Mouse (Mus musculus) c-Kit-positive CD71-negative TER-119-negative erythroid progenitor cells, embryonic 14.5 days (primary cell): ENCODE measurements at regions not wholly inside any gene's neighbourhood (a gene's known extent, or its start where the extent isn't known, plus 50 kb on each side); places are given as distances from the start of the nearest gene placed in this dataset.

Experiments used
- DNase-seq: peaks from one replicate; pipeline ENCODE4 v3.0.0-alpha.2; 2013; ENCODE audit warnings: low read depth

- DNase-seq: no peak
Measured at GRCm38 (mm10) chr3:101162536-101163159, 52.6 kb upstream of the Ptgfrn start.

GRCm38 (mm10) chr3:101161941-101162531 lies 52.0 kb upstream of the Ptgfrn start:
- no peak for DNase-seq

GRCm38 (mm10) chr3:101161421-101161940 lies 51.4 kb upstream of the Ptgfrn start:
- no peak for DNase-seq
